In the genomic region with DNA sequence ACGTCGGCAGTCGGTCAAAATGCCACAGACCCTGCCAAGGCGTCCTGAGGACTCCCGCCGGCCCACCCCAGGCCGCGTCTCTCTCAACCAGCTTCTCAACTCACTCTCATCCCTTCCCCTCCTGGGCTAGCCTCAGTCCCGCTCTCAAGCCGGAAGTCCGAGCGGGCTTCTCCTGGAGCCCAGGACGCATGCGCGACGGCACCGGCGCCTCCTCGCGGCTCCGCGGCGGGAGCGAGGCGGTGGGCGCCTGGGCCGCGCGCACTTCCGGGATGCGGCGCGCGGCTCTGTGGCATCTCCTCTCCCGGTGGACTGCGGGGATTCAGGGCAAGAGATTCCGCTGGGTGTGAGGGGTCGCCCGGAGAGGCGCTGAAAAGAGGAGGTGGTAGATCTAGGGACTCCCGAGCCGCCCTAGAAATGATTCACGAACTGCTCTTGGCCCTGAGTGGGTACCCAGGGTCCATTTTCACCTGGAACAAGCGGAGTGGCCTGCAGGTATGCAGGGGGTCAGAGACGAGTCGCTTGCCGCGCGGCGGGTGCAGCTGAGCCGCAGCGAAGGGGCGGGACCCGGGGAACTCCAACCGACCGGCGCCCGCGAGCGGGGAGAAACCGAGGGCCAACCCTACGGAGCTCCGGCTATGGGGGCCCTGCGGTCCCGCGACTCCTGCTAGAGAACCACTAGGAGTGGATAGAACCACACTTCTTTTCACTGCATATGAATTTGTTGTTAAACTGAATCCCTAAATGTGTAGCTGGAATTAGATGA, we compare ENCODE assay signal across 8 mouse cellular contexts. TPM values are rescaled to one million over a fixed set of nuclear protein-coding genes. Genes with fewer than 3 reads are reported as not detected.
DNase-seq lines count a peak whose midpoint lies in the region; ATAC-seq and TF ChIP-seq lines count a peak whose summit lies in the region.

A gene (minus strand): TSS at position 146 of the 763 bp plus-strand sequence.

- TF ChIP-seq CTCF in cortical plate, adult 2 months (IDR thresholded peaks at IDR 0.05; ENCODE audit: extremely low read depth, insufficient read depth, low read length) = no peak

- intact Hi-C loops in left cerebral cortex, postnatal 10 days (cut with DNase I) = no loop called here

- TF ChIP-seq POLR2A in cortical plate, adult 2 months (IDR thresholded peaks at IDR 0.05; ENCODE audit: extremely low read depth, insufficient read depth, low read length) = peak; percentile 65

- ATAC-seq in activated CD4-positive, CD25-positive, alpha-beta regulatory T cell, adult 4 months = peak; percentile 85
- ATAC-seq in inflammation-experienced regulatory T-cells, adult 6 months = peak; percentile 79
- ATAC-seq in megakaryocyte-erythroid progenitor cell, adult 5-6 weeks (replicated peaks; ENCODE audit: low FRiP score, low TSS enrichment, poor library complexity, severe bottlenecking) = peak; percentile 84

- H3K27ac ChIP-seq in cortical plate, adult 2 months (ENCODE audit: insufficient read depth, low read length) = peak within 1 kb of the TSS; percentile 89

- peak within 1 kb of the TSS; percentile 97 for H3K4me3 ChIP-seq in cortical plate, adult 2 months (ENCODE audit: insufficient read depth, low read length)

- H3K4me1 ChIP-seq in cortical plate, adult 2 months (ENCODE audit: control insufficient read depth, insufficient read depth, low read length) = peaks cover 2% of the 10 kb centered on the region

- DNase-seq in gastrocnemius, postnatal 10 days = peak; percentile 92
- DNase-seq in left cerebral cortex, postnatal 10 days (ENCODE audit: extremely low spot score in 1 of 2, low spot score in 2 of 2) = peak; percentile 81 to 93
- DNase-seq in right cerebral cortex, postnatal 25 days = peak; percentile 86
- peak; percentile 87 to 89 for DNase-seq in urinary bladder, postnatal 4 days (ENCODE audit: low spot score in 2 of 2)

RNA-seq across cellular contexts. Expression of the gene that starts here (rescaled TPM):
- 10 to 100 TPM; 26.5 to 33.9 TPM for polyA plus RNA-seq in activated CD4-positive, CD25-positive, alpha-beta regulatory T cell, adult 4 months (2017; shearing (Covaris generic))
- 3.5 TPM in 2 replicates for polyA plus RNA-seq in cortical plate, adult 2 months (2012; rRNA removed)
- total RNA-seq in gastrocnemius, postnatal 10 days (2021) = 1 to 10 TPM; 4.2 to 5.2 TPM
- polyA plus RNA-seq in inflammation-experienced regulatory T-cells, adult 6 months (2017; shearing (Covaris generic)) = 10 to 100 TPM; 24.1 to 36.0 (median 27.5) TPM
- total RNA-seq in left cerebral cortex, postnatal 10 days (2021) = 1 to 10 TPM; 4.7 to 5.7 TPM
- total RNA-seq in megakaryocyte-erythroid progenitor cell, adult 5-6 weeks (2014; fragmentation: Nextera tagmentation) = 15.0 and 16.4 TPM in 2 replicates
- 12.6 and 12.8 TPM in 2 replicates for total RNA-seq in megakaryocyte-erythroid progenitor cell, adult 5-6 weeks (2017)

Comparison
In these comparisons a context has a peak if more than half of its experiments do, and no peak if none do; other contexts are left out.
1. Peak in every context shown above with its lines: DNase-seq, ATAC-seq, H3K4me3 ChIP-seq and H3K27ac ChIP-seq.